Mouse (Mus musculus): ENCODE data around the gene Sass6. TPM values are rescaled to one million over a fixed set of nuclear protein-coding genes. Genes with fewer than 3 reads are reported as not detected.

Gene Sass6
- 4.2 and 5.0 TPM in 2 replicates for polyA plus RNA-seq (2015; fragmentation: Nextera tagmentation; extraction: Ambion mirVana)

DNA sequence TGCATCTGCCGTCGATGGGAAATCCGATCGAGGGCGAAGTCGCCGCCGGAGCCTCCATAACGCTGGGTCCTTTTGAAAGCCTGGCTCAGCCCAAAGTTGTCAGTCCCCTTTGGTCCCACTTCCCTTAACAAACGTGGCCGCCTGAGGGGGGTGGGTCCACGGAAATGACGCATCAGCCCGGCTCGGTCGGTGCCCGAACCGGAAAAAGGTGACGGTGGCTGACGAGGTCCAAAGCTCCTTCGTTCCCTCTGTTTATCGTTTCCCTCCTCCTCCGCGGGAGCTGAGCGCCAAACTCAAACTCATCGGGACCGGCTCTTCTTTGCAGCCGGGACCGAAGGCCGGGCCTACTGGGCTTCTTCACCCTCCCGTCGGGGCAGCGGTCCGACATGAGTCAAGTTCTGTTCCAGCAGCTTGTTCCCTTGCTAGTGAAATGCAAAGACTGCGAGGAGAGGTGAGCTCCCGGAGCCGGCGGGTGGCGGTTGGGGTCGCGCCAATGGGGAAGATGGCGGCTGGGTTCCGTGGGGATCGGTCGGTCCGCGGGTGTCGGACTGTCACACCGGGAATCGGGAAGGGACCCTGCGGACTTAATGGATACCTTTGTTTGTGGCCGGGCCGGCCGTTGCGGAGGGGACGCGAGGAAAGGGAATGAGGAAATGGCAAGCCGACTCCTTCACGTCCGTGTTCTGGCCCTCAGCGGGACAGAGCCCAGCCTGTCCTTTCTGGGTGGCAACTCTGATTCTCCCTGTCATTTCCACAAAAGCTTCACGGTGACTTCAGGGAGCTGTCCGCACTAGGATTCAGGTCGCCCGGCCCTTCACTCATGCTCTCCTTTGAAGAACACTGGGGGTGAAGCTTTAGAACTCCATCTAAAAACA is at the start of gene Sass6:
Gene Sass6 (plus strand): TSS at position 255 of the 875 bp plus-strand sequence.

DNA sequence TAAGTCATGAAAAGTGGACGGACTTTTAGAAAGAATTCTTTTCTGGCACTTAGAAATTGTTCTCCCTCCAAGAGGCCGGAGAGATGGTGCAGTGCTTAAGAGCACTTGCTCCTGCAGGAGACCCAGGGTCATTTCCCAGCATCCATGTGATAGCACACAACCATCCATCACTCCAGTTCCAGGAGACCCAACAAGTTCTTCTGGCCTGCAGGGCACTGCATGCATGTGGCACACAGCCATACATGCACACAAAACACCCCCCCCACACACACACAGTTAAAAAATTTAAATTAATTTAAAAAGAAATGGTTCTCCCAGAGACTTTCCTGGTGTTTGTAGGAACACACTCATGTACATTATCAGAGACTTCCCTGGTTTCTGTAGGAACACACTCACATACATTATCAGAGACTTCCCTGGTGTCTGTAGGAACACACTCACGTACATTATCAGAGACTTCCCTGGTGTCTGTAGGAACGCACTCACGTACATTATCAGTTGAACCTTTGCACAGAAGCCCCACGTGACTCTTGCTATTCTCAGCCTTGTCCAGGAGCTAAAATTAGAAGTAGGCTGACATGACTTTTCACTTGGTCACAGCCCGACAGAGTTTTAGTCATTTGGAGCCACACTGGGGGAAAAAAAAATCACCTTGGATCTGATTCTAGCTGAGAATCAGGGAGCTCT is 32.2 kb upstream of the Sass6 start, which contains the start of gene Lrrc39:
Gene Lrrc39 (plus strand): TSS at position 566 of the 687 bp plus-strand sequence.

DNA sequence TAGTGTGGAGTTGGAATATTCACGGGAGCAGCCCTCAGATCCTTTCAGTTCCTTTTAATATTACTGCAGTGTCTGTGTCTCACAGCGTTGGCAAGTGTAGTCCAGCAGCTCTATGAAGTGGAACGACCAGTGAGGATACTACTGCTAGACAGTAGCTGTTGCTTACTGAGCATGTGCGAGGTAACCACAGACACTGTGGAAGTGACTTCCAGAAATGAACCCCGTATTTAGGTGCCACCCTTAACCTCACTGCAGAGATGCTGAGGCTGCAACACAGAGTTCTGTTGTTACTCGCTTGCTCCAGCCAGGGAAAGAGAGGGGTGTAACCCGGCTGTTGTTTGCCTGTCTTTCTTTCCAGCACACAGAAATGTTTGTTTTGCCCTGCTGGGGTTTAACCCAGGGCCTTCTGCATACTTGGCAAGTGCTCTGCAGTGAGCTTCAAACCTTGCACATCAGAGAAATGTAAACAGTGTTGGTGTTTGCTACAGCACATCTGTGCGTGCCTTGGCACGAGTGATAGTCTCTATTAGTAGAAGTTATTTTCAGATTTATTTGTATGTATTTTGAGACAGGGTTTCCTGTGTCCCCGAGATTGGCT is 19.6 kb downstream of the Sass6 start, which contains the start of gene Trmt13:
Gene Trmt13 (minus strand): TSS at position 293 of the 598 bp plus-strand sequence.

DNA sequence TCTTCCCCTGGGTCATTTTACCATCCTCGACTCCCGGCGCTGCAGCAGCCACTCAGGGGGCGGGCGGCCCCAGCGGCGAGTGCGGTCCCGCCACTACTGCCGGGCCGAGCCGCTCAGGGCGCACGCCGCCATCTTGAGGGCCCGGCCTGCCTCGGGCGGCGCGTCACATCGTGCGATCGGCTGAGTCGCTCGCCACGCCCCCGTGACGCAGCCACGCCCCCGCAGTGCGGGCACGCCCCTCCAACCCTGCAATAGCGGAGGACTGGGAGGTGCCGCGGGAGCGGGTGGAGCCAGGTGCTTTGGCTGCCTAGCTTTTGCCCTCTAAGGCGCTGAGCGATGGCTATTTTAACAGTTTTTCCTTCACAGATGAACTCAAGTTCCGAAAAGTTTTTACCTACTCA is 67.7 kb downstream of the Sass6 start, which contains the start of gene Mfsd14a:
Gene Mfsd14a (minus strand): TSS at position 215 of the 401 bp plus-strand sequence.

Other genes with a start within 250 kb of the Sass6 start
- 5.1 and 7.8 TPM in 2 replicates for gene Cdc14a, start 170.9 kb upstream of the Sass6 start, polyA plus RNA-seq (2015; fragmentation: Nextera tagmentation; extraction: Ambion mirVana)
- gene Rtca, start 86.8 kb upstream of the Sass6 start, polyA plus RNA-seq (2015; fragmentation: Nextera tagmentation; extraction: Ambion mirVana) = 35.3 and 40.8 TPM in 2 replicates
- gene Dbt, start 81.9 kb upstream of the Sass6 start, polyA plus RNA-seq (2015; fragmentation: Nextera tagmentation; extraction: Ambion mirVana) = 8.3 and 15.7 TPM in 2 replicates
- gene Lrrc39, start 32.0 kb upstream of the Sass6 start, polyA plus RNA-seq (2015; fragmentation: Nextera tagmentation; extraction: Ambion mirVana) = 37.0 and 38.9 TPM in 2 replicates
- gene Trmt13, start 19.6 kb downstream of the Sass6 start, polyA plus RNA-seq (2015; fragmentation: Nextera tagmentation; extraction: Ambion mirVana) = 12.1 and 12.8 TPM in 2 replicates
- gene Mfsd14a, start 67.7 kb downstream of the Sass6 start, polyA plus RNA-seq (2015; fragmentation: Nextera tagmentation; extraction: Ambion mirVana) = 27.6 and 32.1 TPM in 2 replicates
- not detected in 2 replicates for gene Gm43191, start 86.3 kb downstream of the Sass6 start, polyA plus RNA-seq (2015; fragmentation: Nextera tagmentation; extraction: Ambion mirVana)
- 4.7 and 5.0 TPM in 2 replicates for gene Slc35a3, start 117.8 kb downstream of the Sass6 start, polyA plus RNA-seq (2015; fragmentation: Nextera tagmentation; extraction: Ambion mirVana)
- 159 and 168 TPM in 2 replicates for gene Agl, start 213.2 kb downstream of the Sass6 start, polyA plus RNA-seq (2015; fragmentation: Nextera tagmentation; extraction: Ambion mirVana)

Data from skeletal muscle tissue, postnatal 0 days (tissue).